Mouse (Mus musculus) bone marrow macrophage, adult 2 months (primary cell): ENCODE measurements around the gene Polr1d.

Experiments used
- CTCF ChIP-seq: IDR thresholded peaks from 2 replicates; pipeline ENCODE4 v1.5.1; 2012; ENCODE audit warnings: low read depth, mild to moderate bottlenecking, low read length, moderate library complexity
- POLR2A ChIP-seq: IDR thresholded peaks from 2 replicates; pipeline ENCODE4 v1.6.1; 2012; ENCODE audit warnings: mild to moderate bottlenecking, low read depth, low read length, borderline replicate concordance

DNA sequence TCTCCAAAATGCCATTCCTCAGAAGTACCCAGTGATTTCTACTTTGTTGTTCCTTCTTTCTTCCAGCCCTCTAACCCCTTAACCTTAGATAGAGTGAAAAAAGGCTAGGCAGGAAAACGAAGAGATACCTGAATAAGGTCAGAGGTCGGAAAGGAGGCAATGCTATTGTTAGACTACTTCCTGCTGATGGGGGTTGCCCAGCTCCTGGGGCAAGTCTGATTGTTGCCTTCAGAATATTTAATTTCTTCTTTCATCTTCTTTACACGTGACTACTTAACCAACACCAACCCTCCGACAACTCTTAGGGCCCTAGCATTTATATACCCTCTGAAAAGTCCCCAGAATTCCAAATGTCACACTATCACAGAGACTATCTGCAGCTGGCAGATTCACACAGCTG is 10.7 kb upstream of the Polr1d start:
- no peak for TF ChIP-seq CTCF
- TF ChIP-seq POLR2A = no peak
